Mouse (Mus musculus): ENCODE results near the gene Rnf135.

GRCm38 (mm10) chr11:80199316-80199715 is 15.7 kb downstream of the Rnf135 start:
- TF ChIP-seq TBP (conservative IDR thresholded peaks at IDR 0.05; ENCODE audit: low read depth, low read length) = no peak
- TF ChIP-seq ZC3H11A (IDR thresholded peaks at IDR 0.05; ENCODE audit: low read depth, low read length) = no peak
- no peak for TF ChIP-seq EP300 (IDR thresholded peaks at IDR 0.05; ENCODE audit: low read length)
- no peak for TF ChIP-seq CTCF (conservative IDR thresholded peaks at IDR 0.05 in 1 of 2, IDR thresholded peaks at IDR 0.05 in 1 of 2; ENCODE audit: low read depth in 2 of 2, low read length in 2 of 2)
- no peak for TF ChIP-seq E2F4 (IDR thresholded peaks at IDR 0.05; ENCODE audit: insufficient replicate concordance, low read depth, low read length)
- no peak for TF ChIP-seq BHLHE40 (IDR thresholded peaks at IDR 0.05; ENCODE audit: low read depth, low read length)
- no peak for TF ChIP-seq POLR2A (IDR thresholded peaks at IDR 0.05; ENCODE audit: low read depth, low read length)
- no peak for TF ChIP-seq CHD1 (IDR thresholded peaks at IDR 0.05; ENCODE audit: low read depth, low read length)
- TF ChIP-seq HCFC1 (IDR thresholded peaks at IDR 0.05; ENCODE audit: low read depth, low read length) = no peak
- no peak for TF ChIP-seq NRF1 (IDR thresholded peaks at IDR 0.05; ENCODE audit: low read depth, low read length)
- no peak for TF ChIP-seq SMC3 (IDR thresholded peaks at IDR 0.05; ENCODE audit: low read depth, low read length)
- TF ChIP-seq USF1 (IDR thresholded peaks at IDR 0.05; ENCODE audit: low read depth, low read length) = no peak
- no peak for TF ChIP-seq ZMIZ1 (IDR thresholded peaks at IDR 0.05; ENCODE audit: low read depth, low read length)
- no peak for TF ChIP-seq ZNF384 (IDR thresholded peaks at IDR 0.05; ENCODE audit: low read depth, low read length)

Data from CH12.LX (cell line).